Mouse (Mus musculus): ENCODE results near the gene Tmed9. TPM values are rescaled to one million over a fixed set of nuclear protein-coding genes. Genes with fewer than 3 reads are reported as not detected.
A peak's percentile ranks its signal among the peaks of the same experiment; 100 is the strongest.

Tmed9 gene
- total RNA-seq (2022): 100 to 1,000 TPM in 1 of 4 experiments, 10 to 100 TPM in 3; 80.6 to 102 (median 90.0) TPM

- DNase-seq (ENCODE audit: low spot score): no peak
Observed at GRCm38 (mm10) chr13:55573432-55573831, at the start of gene Tmed9. Tmed9 (plus strand) TSS chr13:55573732.

- DNase-seq (ENCODE audit: low spot score): no peak
Observed at GRCm38 (mm10) chr13:55523951-55524600, 49.5 kb upstream of the Tmed9 start.

- no peak for DNase-seq (ENCODE audit: low spot score)
Observed at GRCm38 (mm10) chr13:55525733-55526553, 47.6 kb upstream of the Tmed9 start.

- DNase-seq (ENCODE audit: low spot score): no peak
Observed at GRCm38 (mm10) chr13:55527212-55527611, 46.3 kb upstream of the Tmed9 start.

GRCm38 (mm10) chr13:55527834-55528772 is 45.4 kb upstream of the Tmed9 start:
- peak; percentile 32 for DNase-seq (ENCODE audit: low spot score)

- DNase-seq (ENCODE audit: low spot score): no peak
Observed at GRCm38 (mm10) chr13:55529198-55529915, 44.2 kb upstream of the Tmed9 start, which contains the start of gene Dok3. Dok3 (minus strand) TSS chr13:55529296.

- DNase-seq (ENCODE audit: low spot score): no peak
Observed at GRCm38 (mm10) chr13:55535191-55535590, 38.3 kb upstream of the Tmed9 start.

- no peak for DNase-seq (ENCODE audit: low spot score)
Observed at GRCm38 (mm10) chr13:55535796-55536193, 37.7 kb upstream of the Tmed9 start.

- peak; percentile 100 for DNase-seq (ENCODE audit: low spot score)
Observed at GRCm38 (mm10) chr13:55536194-55537175, 37.0 kb upstream of the Tmed9 start, which contains the start of gene Ddx41. Ddx41 (minus strand) TSS chr13:55536658.

- DNase-seq (ENCODE audit: low spot score): no peak
Observed at GRCm38 (mm10) chr13:55540933-55541332, 32.6 kb upstream of the Tmed9 start.

GRCm38 (mm10) chr13:55542891-55543290 is 30.6 kb upstream of the Tmed9 start:
- no peak for DNase-seq (ENCODE audit: low spot score)

- no peak for DNase-seq (ENCODE audit: low spot score)
Observed at GRCm38 (mm10) chr13:55543447-55543846, 30.1 kb upstream of the Tmed9 start.

- no peak for DNase-seq (ENCODE audit: low spot score)
Observed at GRCm38 (mm10) chr13:55544792-55545191, 28.7 kb upstream of the Tmed9 start.

GRCm38 (mm10) chr13:55547916-55548315 is 25.6 kb upstream of the Tmed9 start:
- DNase-seq (ENCODE audit: low spot score): no peak

- DNase-seq (ENCODE audit: low spot score): no peak
Observed at GRCm38 (mm10) chr13:55548426-55548825, 25.1 kb upstream of the Tmed9 start.

- DNase-seq (ENCODE audit: low spot score): no peak
Observed at GRCm38 (mm10) chr13:55549061-55549460, 24.5 kb upstream of the Tmed9 start.

GRCm38 (mm10) chr13:55555921-55556320 is 17.6 kb upstream of the Tmed9 start:
- no peak for DNase-seq (ENCODE audit: low spot score)

- no peak for DNase-seq (ENCODE audit: low spot score)
Observed at GRCm38 (mm10) chr13:55557499-55557898, 16.0 kb upstream of the Tmed9 start.

- DNase-seq (ENCODE audit: low spot score): no peak
Observed at GRCm38 (mm10) chr13:55563266-55563879, 10.2 kb upstream of the Tmed9 start.
